Mouse (Mus musculus) G1E (cell line): ENCODE data around the gene Csgalnact2.

Source experiments
- CTCF ChIP-seq: IDR thresholded peaks from 2 replicates; pipeline ENCODE4 v1.5.1; 2012; ENCODE audit warnings: low read depth, low read length, inconsistent platforms, mixed read lengths
- GATA1 ChIP-seq: IDR thresholded peaks from 2 replicates; pipeline ENCODE4 v1.6.1; 2012; ENCODE audit warnings: borderline replicate concordance, low read length, inconsistent platforms, mixed read lengths

GRCm38 (mm10) chr6:118150988-118151387, 12.0 kb upstream of the Csgalnact2 start:
- TF ChIP-seq CTCF (no peak), GATA1 (no peak)
